Mouse (Mus musculus) brain, embryonic 14.5 days (tissue): ENCODE data around the gene S100a16. TPM values are rescaled to one million over a fixed set of nuclear protein-coding genes. Genes with fewer than 3 reads are reported as not detected.

ENCODE experiments used
- DNase-seq: peaks from one replicate; pipeline ENCODE4 v3.0.0-alpha.2; 2011; ENCODE audit warnings: low read depth
- CTCF ChIP-seq: fragments of 200-500 bp; IDR thresholded peaks from 2 replicates; pipeline ENCODE4 v1.5.1; 2012; ENCODE audit warnings: inconsistent platforms, mild to moderate bottlenecking, moderate library complexity, borderline replicate concordance; ENCODE audit not compliant: insufficient read depth, insufficient read length; ENCODE audit errors: extremely low read depth
- POLR2A ChIP-seq: fragments of 200-500 bp; IDR thresholded peaks from 2 replicates; pipeline ENCODE4 v1.6.1; 2012; ENCODE audit warnings: mild to moderate bottlenecking, inconsistent platforms, borderline replicate concordance; ENCODE audit not compliant: poor library complexity, insufficient read depth, insufficient read length, severe bottlenecking; ENCODE audit errors: extremely low read depth
- polyA plus RNA-seq: library from polyadenylated mRNA; depleted of rRNA; stranded (reverse); fragments of >200 nt; gene quantifications from 2 replicates; pipeline ENCODE4 v1.2.3, GENCODE M21; 2012; rRNA removed

The S100a16 gene
- polyA plus RNA-seq, result 22.5 and 22.9 TPM in 2 replicates

GRCm38 (mm10) chr3:90537141-90537904 lies at the start of gene S100a16:
TSS of gene S100a16 (plus strand) at chr3:90537254.
- TF ChIP-seq POLR2A, result no peak
- TF ChIP-seq CTCF, result no peak
- DNase-seq, result no peak

GRCm38 (mm10) chr3:90488576-90488975 lies 48.5 kb upstream of the S100a16 start:
- no peak for DNase-seq
- TF ChIP-seq CTCF (no peak), POLR2A (no peak)

DNA sequence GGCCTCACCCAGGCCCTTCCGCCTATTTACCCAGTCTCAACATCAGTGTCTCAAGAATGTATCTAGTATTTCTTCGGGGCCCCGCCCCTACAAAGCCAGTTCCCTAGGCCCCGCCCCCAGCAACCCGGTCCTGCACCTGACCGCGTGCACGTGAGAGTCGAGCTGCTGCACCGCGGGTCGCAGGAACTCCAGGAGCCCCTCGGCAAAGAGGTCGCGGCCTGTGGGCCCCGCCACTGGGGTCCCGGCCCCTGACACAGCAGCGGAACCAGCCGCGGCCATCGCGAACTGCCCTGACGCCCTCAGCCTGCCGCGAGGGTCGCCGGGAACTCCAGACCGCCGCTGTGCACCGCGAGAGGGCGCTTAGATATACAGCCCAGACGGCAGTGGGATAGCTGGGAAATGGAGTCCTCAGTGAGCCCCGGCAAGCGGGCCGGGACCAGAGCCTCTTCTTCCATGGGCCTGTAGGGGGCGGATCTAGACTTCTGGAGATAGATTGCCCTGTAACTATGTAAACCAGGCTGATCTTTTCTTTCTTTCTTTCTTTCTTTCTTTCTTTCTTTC lies 46.3 kb upstream of the S100a16 start, which contains the start of gene Snapin:
Snapin (minus strand) TSS at position 338 of the 561 bp plus-strand sequence.
- peak; percentile 98 for DNase-seq
- TF ChIP-seq POLR2A, result peak; percentile 91
- peak; percentile 85 for TF ChIP-seq CTCF

GRCm38 (mm10) chr3:90491350-90491749 lies 45.7 kb upstream of the S100a16 start:
- TF ChIP-seq POLR2A (no peak), CTCF (no peak)
- peak; percentile 34 for DNase-seq

DNA sequence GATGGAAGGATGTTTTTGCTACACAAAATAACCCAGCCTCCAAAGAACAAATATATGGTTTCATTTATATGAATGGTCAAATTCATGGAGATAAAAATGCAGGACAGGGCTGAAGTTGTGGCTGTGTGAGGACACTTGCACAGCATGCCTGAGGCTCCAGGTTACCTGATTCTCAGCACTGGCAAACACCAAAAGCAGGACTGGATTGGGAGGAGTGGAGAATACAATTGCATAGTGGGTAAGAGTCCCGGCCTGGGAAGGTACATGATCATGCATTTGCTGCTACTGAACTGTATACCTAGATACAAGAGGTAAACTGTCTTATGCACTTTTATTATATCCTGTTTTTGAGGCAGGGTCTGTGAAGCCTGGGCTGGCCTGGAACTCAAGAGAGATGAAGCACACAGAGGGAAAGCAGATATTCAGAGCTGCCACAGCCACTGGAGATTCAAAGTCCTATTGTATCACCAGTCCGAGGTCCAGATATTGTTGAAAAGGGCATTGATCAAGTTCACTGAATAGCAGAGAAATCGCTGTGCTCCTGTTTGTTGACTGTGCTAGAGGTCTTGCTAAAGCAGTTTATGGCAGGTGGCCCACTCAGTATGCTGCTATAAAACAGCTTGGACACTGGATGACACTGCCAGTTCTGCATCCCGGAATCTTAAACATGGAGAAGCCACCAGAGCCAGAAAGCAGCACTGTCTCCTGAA lies 43.1 kb upstream of the S100a16 start:
- TF ChIP-seq POLR2A (no peak), CTCF (no peak)
- no peak for DNase-seq

DNA sequence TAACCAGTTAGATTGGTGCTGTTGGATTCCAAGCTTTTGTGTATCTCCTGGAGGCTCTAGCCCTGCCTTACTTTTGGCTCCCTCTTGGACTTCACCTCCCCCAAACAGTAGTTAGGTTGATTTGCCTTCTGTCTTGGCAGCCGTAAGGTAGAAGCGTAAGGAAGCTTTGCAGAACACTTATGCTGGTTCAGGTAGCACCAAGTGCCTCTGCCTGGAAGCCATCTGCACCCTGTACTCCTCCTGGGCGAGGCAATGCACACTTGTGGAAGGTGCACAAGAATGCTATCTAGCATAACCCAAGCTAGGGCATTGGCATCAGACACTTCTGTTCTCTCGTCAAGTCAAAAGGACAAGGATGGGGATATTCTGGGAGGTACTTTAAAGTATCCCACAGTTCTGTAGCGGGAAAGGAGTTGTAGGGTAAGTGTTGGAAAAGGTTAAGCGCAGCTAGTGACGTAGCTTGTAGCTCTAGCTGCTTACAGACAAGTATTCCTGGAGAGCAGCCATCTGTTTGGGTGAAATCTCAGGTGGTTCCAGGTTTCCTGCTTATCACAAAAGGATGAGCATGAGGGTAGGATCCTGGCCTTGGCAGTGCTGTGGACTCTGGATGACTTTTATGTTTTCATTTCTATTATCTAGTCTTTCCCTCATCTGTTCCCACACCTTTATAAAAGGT lies 41.1 kb upstream of the S100a16 start:
- TF ChIP-seq POLR2A, result no peak
- TF ChIP-seq CTCF, result no peak
- no peak for DNase-seq

- TF ChIP-seq POLR2A (no peak), CTCF (no peak)
- no peak for DNase-seq
Measured at GRCm38 (mm10) chr3:90497597-90497996, 39.5 kb upstream of the S100a16 start.

DNA sequence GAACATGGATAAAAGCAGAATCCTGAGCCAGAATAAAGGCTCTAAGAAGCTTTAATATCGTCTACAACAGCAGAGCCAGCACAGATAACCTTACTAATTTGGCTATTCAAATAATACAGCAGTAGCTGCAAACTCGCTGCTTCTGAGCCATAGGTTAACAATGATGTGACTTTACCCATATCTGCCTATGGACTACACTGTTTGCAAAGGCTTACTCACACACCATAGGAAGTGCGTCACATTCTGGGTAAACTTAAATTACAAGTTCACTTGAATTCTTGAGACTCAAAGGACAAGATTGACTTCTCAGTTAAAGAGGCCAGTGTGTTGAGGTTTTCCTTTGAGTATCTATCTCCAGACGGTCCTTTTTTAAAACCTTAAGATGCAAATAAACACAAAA lies 33.6 kb upstream of the S100a16 start:
- TF ChIP-seq POLR2A, result no peak
- TF ChIP-seq CTCF, result no peak
- no peak for DNase-seq

DNA sequence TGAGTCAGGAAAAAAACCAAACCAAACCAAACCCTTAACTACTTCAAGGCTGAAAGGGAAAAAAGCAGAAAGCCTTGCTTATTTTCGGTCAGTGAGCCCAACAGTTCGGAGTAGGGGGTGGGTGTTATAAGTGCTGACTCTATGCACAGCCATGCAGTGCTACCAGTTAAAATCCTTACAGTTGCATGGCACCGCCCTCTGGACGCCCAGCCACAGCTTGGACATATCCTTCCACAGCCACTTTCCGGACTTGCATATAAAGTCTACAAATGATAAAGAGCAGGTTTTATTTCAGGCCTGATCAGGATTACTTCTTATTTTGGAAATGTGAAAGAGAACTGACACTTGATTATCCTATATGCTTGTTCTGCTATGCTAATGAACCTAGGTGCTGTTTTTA lies 31.8 kb upstream of the S100a16 start:
- TF ChIP-seq CTCF (no peak), POLR2A (no peak)
- no peak for DNase-seq

DNA sequence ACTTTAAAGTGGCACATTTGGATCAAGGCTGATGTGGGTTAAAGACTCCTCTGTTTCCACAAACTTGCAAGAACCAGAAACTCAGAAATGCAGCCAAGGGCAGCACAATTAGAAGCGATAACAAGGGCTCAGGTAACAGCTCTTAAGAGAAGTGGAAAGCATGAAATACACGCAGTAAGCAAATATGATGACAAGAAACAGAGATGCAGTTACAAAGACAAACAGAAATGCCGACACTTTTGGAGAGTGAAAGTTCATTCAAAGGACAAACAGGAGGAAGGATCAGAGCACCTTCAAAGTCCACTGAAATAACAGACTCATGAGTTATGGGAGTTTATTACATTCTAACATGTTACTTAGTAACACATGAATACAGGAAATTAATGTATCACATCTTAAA lies 30.7 kb upstream of the S100a16 start:
- DNase-seq, result no peak
- TF ChIP-seq CTCF, result no peak

- DNase-seq, result peak; percentile 29
- TF ChIP-seq CTCF, result no peak
- no peak for TF ChIP-seq POLR2A
Measured at GRCm38 (mm10) chr3:90508287-90508949, 28.6 kb upstream of the S100a16 start.
